Mouse (Mus musculus) kidney, adult 2 months (tissue): ENCODE data around the gene Srgap2.
A peak's percentile ranks its signal among the peaks of the same experiment; 100 is the strongest.

Experiments used
- CTCF ChIP-seq: fragments of 200-500 bp; conservative IDR thresholded peaks from 2 replicates; pipeline ENCODE4 v1.5.1; 2011; ENCODE audit warnings: low read depth, mild to moderate bottlenecking, control low read depth, low read length, moderate library complexity, mixed read lengths; ENCODE audit not compliant: insufficient read depth, insufficient read length
- POLR2A ChIP-seq: fragments of 200-500 bp; IDR thresholded peaks from one replicate; pipeline ENCODE4 v1.6.1; 2011; ENCODE audit warnings: low read depth, low read length, control low read depth

DNA sequence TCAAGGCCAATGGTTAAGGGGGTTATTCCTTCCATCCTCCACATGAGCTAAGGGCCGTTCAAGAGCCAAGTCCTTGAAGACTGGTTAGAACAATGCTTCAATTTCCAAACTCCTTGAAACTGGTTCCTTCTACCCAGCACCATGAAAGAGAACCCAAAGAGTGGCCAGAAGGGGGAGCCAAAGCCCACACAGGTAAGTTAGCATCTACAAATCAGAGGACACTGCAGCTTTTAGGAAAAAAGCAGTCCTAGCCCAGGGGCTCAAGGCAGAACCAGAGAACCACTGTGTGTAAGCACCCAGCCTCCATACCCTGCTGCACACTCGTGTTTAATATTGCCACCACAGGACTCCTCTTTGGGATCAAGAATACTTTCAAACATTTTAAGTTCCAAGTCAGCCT, 236.5 kb downstream of the Srgap2 start:
- TF ChIP-seq CTCF (peak; percentile 78), POLR2A (no peak)
